Comparison of ENCODE assay signal across 19 mouse cellular contexts in the genomic region with DNA sequence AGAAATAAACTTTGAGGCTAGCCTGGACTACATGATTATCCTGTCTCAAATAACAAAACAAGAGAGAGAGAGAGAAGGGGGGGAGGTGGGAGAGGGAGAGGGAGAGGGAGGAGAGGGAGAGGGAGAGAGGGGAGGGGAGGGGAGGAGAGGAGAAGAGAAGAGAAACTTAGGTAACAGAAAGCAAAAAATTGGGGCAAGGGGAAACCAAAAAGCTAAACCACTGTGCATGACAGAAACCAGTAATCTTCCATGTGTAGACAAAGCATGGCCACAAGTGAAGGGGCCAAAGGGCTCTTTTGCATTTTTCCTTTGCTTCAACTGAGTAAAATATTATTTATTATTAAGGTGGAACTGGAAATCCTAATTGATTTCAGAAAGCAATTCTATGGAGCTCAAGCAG.
A peak's percentile ranks its signal among the peaks of the same experiment; 100 is the strongest.
DNase-seq lines count a peak whose midpoint lies in the region; ATAC-seq and TF ChIP-seq lines count a peak whose summit lies in the region.
"Had no signal": no experiment of that assay in that cellular context is flagged by ENCODE, and none has a peak within 500 bp of the region (broad histone marks: within the 10 kb centered on the region; RNA-seq: fewer than 3 reads in every experiment).

No protein-coding gene starts in this region.

- TF ChIP-seq POLR2A in CH12.LX (IDR thresholded peaks at IDR 0.05; ENCODE audit: low read depth, low read length), result no peak

- peak; percentile 26; the same call in 1 of the 2 replicates for TF ChIP-seq EP300 in CH12.LX (IDR thresholded peaks at IDR 0.05; ENCODE audit: low read length)

- H3K4me2 ChIP-seq in heart, embryonic 11.5 days, result no peak overlapping the region
- H3K4me2 ChIP-seq in CH12.LX (ENCODE audit: insufficient read depth, low read depth, poor library complexity, severe bottlenecking), result no peak overlapping the region; the same call in 1 of the 2 replicates

- H3K4me3 ChIP-seq in heart, embryonic 11.5 days (ENCODE audit: low read depth, low read length), result no peak overlapping the region
- no peak overlapping the region for H3K4me3 ChIP-seq in CH12.LX (replicated peaks in 1 of 3; ENCODE audit: low read depth in 2 of 3, low read length in 2 of 3, poor library complexity in 1 of 3)

- TF ChIP-seq RAD21 in CH12.LX (IDR thresholded peaks at IDR 0.05; ENCODE audit: low read depth, low read length), result no peak

- dilution Hi-C loops in CH12.LX (cut with MboI; ENCODE audit: extremely low pct_ligation_motif_present, extremely low pct_unique_long_range_greater_than_20kb, low sequenced_read_pairs), result no loop called here

- no peaks in the 10 kb centered on the region; the same call in 1 of the 2 replicates for H3K36me3 ChIP-seq in heart, embryonic 11.5 days (ENCODE audit: control insufficient read depth, insufficient read depth, low read length)
- H3K36me3 ChIP-seq in CH12.LX (replicated peaks in 1 of 2; ENCODE audit: control insufficient read depth in 1 of 2, insufficient read depth in 1 of 2, low read length in 1 of 2), result peaks cover 44 to 78% of the 10 kb centered on the region in 2 experiments

- ATAC-seq in heart, embryonic 11.5 days (replicated peaks; ENCODE audit: insufficient number of reproducible peaks, low FRiP score, low TSS enrichment), result no peak
- ATAC-seq: activated CD4-positive, CD25-positive, alpha-beta regulatory T cell, adult 4 months; CD4-positive, CD25-positive, alpha-beta regulatory T cell, adult 4 months; Patski had no signal

- DNase-seq in heart, adult 11 months, result peak; percentile 8
- DNase-seq in CH12.LX (ENCODE audit: extremely low read depth), result peak; percentile 52
- DNase-seq in frontal cortex, postnatal 14 days (ENCODE audit: low spot score in 2 of 2), result no peak
- DNase-seq: adrenal gland, adult 2 months; adrenal gland, adult 8-10 months; adrenal gland, postnatal 10 days; adrenal gland, postnatal 14 days; adrenal gland, postnatal 25 days; adrenal gland, postnatal 36 days; B cell, adult 2 months; cerebellum, adult 11 months; cerebellum, adult 11-12 months; cerebellum, adult 18-20 months; cerebellum, adult 2 months had no signal

- no peaks in the 10 kb centered on the region for H3K9me3 ChIP-seq in heart, embryonic 11.5 days (replicated peaks; ENCODE audit: control insufficient read depth, low read length)
- no peaks in the 10 kb centered on the region for H3K9me3 ChIP-seq in CH12.LX (replicated peaks; ENCODE audit: low read length)
- H3K9me3 ChIP-seq: G1E had no signal

- H3K27ac ChIP-seq in heart, embryonic 11.5 days (ENCODE audit: low read depth, low read length), result no peak overlapping the region
- peak overlapping the region; percentile 80; the same call in 1 of the 2 replicates for H3K27ac ChIP-seq in CH12.LX (ENCODE audit: insufficient read depth, low read depth)

- in situ Hi-C loops in CH12.LX (cut with MboI; ENCODE audit: low pct_ligation_motif_present, low pct_unique_long_range_greater_than_20kb, low sequenced_read_pairs), result no loop called here

- H3K27me3 ChIP-seq in heart, embryonic 11.5 days (ENCODE audit: control insufficient read depth, insufficient read depth, low read length), result no peaks in the 10 kb centered on the region
- no peaks in the 10 kb centered on the region for H3K27me3 ChIP-seq in CH12.LX (replicated peaks)
- H3K27me3 ChIP-seq: Patski had no signal

- no peak for TF ChIP-seq CTCF in CH12.LX (conservative IDR thresholded peaks at IDR 0.05 in 1 of 2, IDR thresholded peaks at IDR 0.05 in 1 of 2; ENCODE audit: low read depth in 2 of 2, low read length in 2 of 2)

- peaks cover 8% of the 10 kb centered on the region; the same call in 1 of the 2 replicates for H3K4me1 ChIP-seq in heart, embryonic 11.5 days (ENCODE audit: control insufficient read depth, insufficient read depth, low read length)
- peaks cover 9 to 76% of the 10 kb centered on the region in 2 experiments for H3K4me1 ChIP-seq in CH12.LX (ENCODE audit: control insufficient read depth in 1 of 2, insufficient read depth in 2 of 2)

- no peaks in the 10 kb centered on the region for H3K79me2 ChIP-seq in CH12.LX (replicated peaks; ENCODE audit: control insufficient read depth, extremely low read depth, insufficient read depth, poor library complexity, severe bottlenecking)

- H3K9ac ChIP-seq in heart, embryonic 11.5 days (ENCODE audit: low read depth, low read length), result no peak overlapping the region
- no peak overlapping the region for H3K9ac ChIP-seq in CH12.LX (ENCODE audit: insufficient read depth, low read depth)

TF ChIP-seq in CH12.LX, 34 proteins besides CTCF, POLR2A, EP300 and RAD21:
- TF ChIP-seq PAX5 (IDR thresholded peaks at IDR 0.05; ENCODE audit: low read length) (no peak), ZNF384 (IDR thresholded peaks at IDR 0.05; ENCODE audit: low read depth, low read length) (peak; percentile 58), UBTF (IDR thresholded peaks at IDR 0.05; ENCODE audit: low read depth, low read length) (no peak), ETS1 (conservative IDR thresholded peaks at IDR 0.05; ENCODE audit: low read depth, low read length) (peak; percentile 23; the same call in 1 of the 2 replicates), MAZ (IDR thresholded peaks at IDR 0.05; ENCODE audit: low read depth, low read length) (0 out of 2 replicates have a peak, but pooled peaks have one; percentile 54), TCF12 (IDR thresholded peaks at IDR 0.05; ENCODE audit: low read depth, low read length) (no peak), MYC (IDR thresholded peaks at IDR 0.05; ENCODE audit: low read depth, low read length) (peak; percentile 42; the same call in 1 of the 2 replicates), BHLHE40 (IDR thresholded peaks at IDR 0.05; ENCODE audit: low read depth, low read length) (peak; percentile 63), IRF4 (IDR thresholded peaks at IDR 0.05; ENCODE audit: low read depth, low read length) (0 out of 2 replicates have a peak, but pooled peaks have one; percentile 33), MEF2A (IDR thresholded peaks at IDR 0.05; ENCODE audit: borderline replicate concordance, low read depth, low read length) (no peak), KAT2A (IDR thresholded peaks at IDR 0.05; ENCODE audit: insufficient replicate concordance, low read length) (no peak)

Comparison
In these comparisons a context has a peak if more than half of its experiments do, and no peak if none do; other contexts are left out.
1. DNase-seq: peak in heart, adult 11 months (single experiment) and CH12.LX (single experiment); none in frontal cortex, postnatal 14 days (0 of 2).